Mouse (Mus musculus) leukemia stem cell, adult 10-12 weeks (primary cell): Measurements from ENCODE around the gene Btg4. TPM values are rescaled to one million over a fixed set of nuclear protein-coding genes. Genes with fewer than 3 reads are reported as not detected.

Source experiments
- polyA plus RNA-seq: library from polyadenylated mRNA; stranded (reverse); fragments of >175 nt; gene quantifications from 2 replicates; pipeline ENCODE4 v1.2.3, GENCODE M21; 2012; ENCODE audit warnings: low replicate concordance

Gene Btg4
- not detected in 2 replicates for polyA plus RNA-seq

GRCm38 (mm10) chr9:51060601-51061000 is at the start of gene Btg4:
Gene Btg4, plus strand, starts transcription at chr9:51060901.

GRCm38 (mm10) chr9:51076979-51077315 is 16.2 kb downstream of the Btg4 start, which contains the start of gene Layn:
Gene Layn, minus strand, starts transcription at chr9:51077094.

GRCm38 (mm10) chr9:51101756-51102425 is 41.2 kb downstream of the Btg4 start, which contains the start of gene 4833427G06Rik:
Gene 4833427G06Rik, minus strand, starts transcription at chr9:51102078.

GRCm38 (mm10) chr9:51165312-51166180 is 104.8 kb downstream of the Btg4 start, which contains the start of gene Gm32742:
Gene Gm32742, minus strand, starts transcription at chr9:51165517.

Other genes with a start within 250 kb of the Btg4 start
- gene Ppp2r1b, start 215.6 kb upstream of the Btg4 start, polyA plus RNA-seq: 10.1 and 14.5 TPM in 2 replicates
- 7.7 and 12.4 TPM in 2 replicates for gene Sik2, start 51.8 kb upstream of the Btg4 start, polyA plus RNA-seq
- gene Layn, start 16.2 kb downstream of the Btg4 start, polyA plus RNA-seq: not detected in 2 replicates
- not detected in 2 replicates for gene 4833427G06Rik, start 41.2 kb downstream of the Btg4 start, polyA plus RNA-seq
- not detected in 2 replicates for gene Gm32742, start 104.6 kb downstream of the Btg4 start, polyA plus RNA-seq
- gene Pou2af1, start 152.8 kb downstream of the Btg4 start, polyA plus RNA-seq: 232 and 397 TPM in 2 replicates
- not detected in 2 replicates for gene Colca2, start 217.7 kb downstream of the Btg4 start, polyA plus RNA-seq